Mouse (Mus musculus) left cerebral cortex, adult 11 months (tissue): ENCODE results near the gene Aif1l.

Experiments
- DNase-seq: peaks from one replicate; pipeline ENCODE4 v3.0.0; 2022; ENCODE audit warnings: low spot score

Gene Aif1l

GRCm38 (mm10) chr2:32020229-32020628, 70.3 kb downstream of the Aif1l start:
- DNase-seq, result no peak
